8 mouse cellular contexts compared by ENCODE assay signal in genomic region chr12:70881340-70881739, GRCm38 (mm10). TPM values are rescaled to one million over a fixed set of nuclear protein-coding genes. Genes with fewer than 3 reads are reported as not detected.
DNase-seq lines count a peak whose midpoint lies in the region; ATAC-seq lines count a peak whose summit lies in the region.

No protein-coding gene starts in this region.

- no peak overlapping the region for H3K27ac ChIP-seq in forebrain, embryonic 16.5 days (ENCODE audit: low read length)
- H3K27ac ChIP-seq in forebrain, embryonic 12.5 days, result no peak overlapping the region

- no peak overlapping the region for H3K4me3 ChIP-seq in forebrain, embryonic 16.5 days (replicated peaks; ENCODE audit: low read length)
- no peak overlapping the region for H3K4me3 ChIP-seq in forebrain, embryonic 12.5 days (replicated peaks)

- DNase-seq in adrenal gland, adult (ENCODE audit: inconsistent age in 2 of 2, low spot score in 1 of 2), result peak; percentile 75 to 89
- DNase-seq in gastrocnemius, adult 8-10 months (ENCODE audit: low spot score in 2 of 2), result peak; percentile 39 to 40
- DNase-seq in kidney, postnatal 10 days, result peak; percentile 64
- DNase-seq in embryo, embryonic 10.5 days (ENCODE audit: low spot score), result no peak

- H3K36me3 ChIP-seq in forebrain, embryonic 16.5 days (ENCODE audit: control insufficient read depth, insufficient read depth), result 0 out of 2 replicates have a peak, but pooled peaks cover 3% of the 10 kb centered on the region
- peaks cover 6% of the 10 kb centered on the region; the same call in 1 of the 2 replicates for H3K36me3 ChIP-seq in forebrain, embryonic 12.5 days (replicated peaks)

- H3K4me2 ChIP-seq in forebrain, embryonic 16.5 days (ENCODE audit: low read length), result no peak overlapping the region
- no peak overlapping the region for H3K4me2 ChIP-seq in forebrain, embryonic 12.5 days

- WGBS in forebrain, embryonic 16.5 days, result 59% methylated on average over 12 of the region's 12 CpGs
- 89% methylated on average over 12 of the region's 12 CpGs for WGBS in forebrain, embryonic 12.5 days

- H3K9me3 ChIP-seq in forebrain, embryonic 16.5 days (ENCODE audit: control insufficient read depth, low read length), result no peaks in the 10 kb centered on the region
- H3K9me3 ChIP-seq in forebrain, embryonic 12.5 days, result no peaks in the 10 kb centered on the region

- peak; percentile 22; the same call in 1 of the 2 replicates for ATAC-seq in forebrain, embryonic 16.5 days
- ATAC-seq in forebrain, embryonic 12.5 days (ENCODE audit: low FRiP score), result no peak
- no peak for ATAC-seq in CD4-positive, CD25-positive, alpha-beta regulatory T cell, adult 4 months
- no peak for ATAC-seq in erythroblast, adult 5-6 weeks (replicated peaks; ENCODE audit: low FRiP score, poor library complexity, severe bottlenecking)

- no peaks in the 10 kb centered on the region for H3K27me3 ChIP-seq in forebrain, embryonic 16.5 days (replicated peaks; ENCODE audit: control insufficient read depth, insufficient read depth, low read length)
- H3K27me3 ChIP-seq in forebrain, embryonic 12.5 days, result no peaks in the 10 kb centered on the region

- H3K9ac ChIP-seq in forebrain, embryonic 16.5 days (replicated peaks; ENCODE audit: low read depth, low read length), result no peak overlapping the region
- no peak overlapping the region for H3K9ac ChIP-seq in forebrain, embryonic 12.5 days

- H3K4me1 ChIP-seq in forebrain, embryonic 16.5 days (replicated peaks; ENCODE audit: control insufficient read depth, insufficient read depth, low read length), result peaks cover 11% of the 10 kb centered on the region; the same call in 1 of the 2 replicates
- no peaks in the 10 kb centered on the region for H3K4me1 ChIP-seq in forebrain, embryonic 12.5 days

RNA-seq across cellular contexts. Expression of gene Frmd6, which starts 56.0 kb away (rescaled TPM):
- polyA plus RNA-seq in forebrain, embryonic 16.5 days (2015; fragmentation: Nextera tagmentation; extraction: Ambion mirVana), result 12.5 and 16.6 TPM in 2 replicates
- polyA plus RNA-seq in forebrain, embryonic 12.5 days (2016; fragmentation: Nextera tagmentation; extraction: Ambion mirVana), result 14.7 and 15.6 TPM in 2 replicates
- 10 to 100 TPM in 2 of 4 experiments, 1 to 10 TPM in 2; 8.7 to 13.6 (median 11.3) TPM for total RNA-seq in gastrocnemius, adult 8-10 months (2022)
- polyA plus RNA-seq in CD4-positive, CD25-positive, alpha-beta regulatory T cell, adult 4 months (2017; shearing (Covaris generic)), result 10 to 100 TPM; 20.8 to 28.4 TPM
- 0.19 and 1.3 TPM in 2 replicates for total RNA-seq in erythroblast, adult 5-6 weeks (2015; ENCODE audit: low replicate concordance)
- total RNA-seq in erythroblast, adult 5-6 weeks (2017; ENCODE audit: low replicate concordance), result 0.60 and 1.5 TPM in 2 replicates

RNA-seq across cellular contexts. Expression of gene Actr10, which starts 56.3 kb away (rescaled TPM):
- 199 and 240 TPM in 2 replicates for polyA plus RNA-seq in forebrain, embryonic 16.5 days (2015; fragmentation: Nextera tagmentation; extraction: Ambion mirVana)
- polyA plus RNA-seq in forebrain, embryonic 12.5 days (2016; fragmentation: Nextera tagmentation; extraction: Ambion mirVana), result 248 and 252 TPM in 2 replicates
- total RNA-seq in gastrocnemius, adult 8-10 months (2022), result 100 to 1,000 TPM in 1 of 4 experiments, 10 to 100 TPM in 3; 91.7 to 107 (median 95.3) TPM
- polyA plus RNA-seq in CD4-positive, CD25-positive, alpha-beta regulatory T cell, adult 4 months (2017; shearing (Covaris generic)), result 100 to 1,000 TPM; 223 to 263 TPM
- total RNA-seq in erythroblast, adult 5-6 weeks (2015; ENCODE audit: low replicate concordance), result 40.3 and 76.7 TPM in 2 replicates
- 29.5 and 39.3 TPM in 2 replicates for total RNA-seq in erythroblast, adult 5-6 weeks (2017; ENCODE audit: low replicate concordance)
